Mouse (Mus musculus) cortical plate, adult 2 months (tissue): ENCODE results near the gene 4930432M17Rik. TPM values are rescaled to one million over a fixed set of nuclear protein-coding genes. Genes with fewer than 3 reads are reported as not detected.

ENCODE experiments used
- H3K27ac ChIP-seq: fragments of 200-500 bp; 2 replicates; pipeline ENCODE4 v1.5.1; 2012; ENCODE audit warnings: low read length, control low read depth, inconsistent platforms; ENCODE audit not compliant: insufficient read depth
- H3K4me1 ChIP-seq: fragments of 200-500 bp; 2 replicates; pipeline ENCODE4 v1.6.1; 2011; ENCODE audit warnings: low read length; ENCODE audit not compliant: control insufficient read depth, insufficient read depth
- H3K4me3 ChIP-seq: fragments of 200-500 bp; 2 replicates; pipeline ENCODE4 v1.5.1; 2011; ENCODE audit warnings: mild to moderate bottlenecking, low read length, control low read depth; ENCODE audit not compliant: insufficient read depth
- CTCF ChIP-seq: fragments of 200-500 bp; IDR thresholded peaks from 2 replicates; pipeline ENCODE4 v1.5.1; 2011; ENCODE audit warnings: mild to moderate bottlenecking, control low read depth, low read length; ENCODE audit not compliant: insufficient read depth; ENCODE audit errors: extremely low read depth
- POLR2A ChIP-seq: fragments of 200-500 bp; IDR thresholded peaks from 2 replicates; pipeline ENCODE4 v1.6.1; 2011; ENCODE audit warnings: mild to moderate bottlenecking, low read length, control low read depth; ENCODE audit not compliant: insufficient read depth; ENCODE audit errors: extremely low read depth
- polyA plus RNA-seq: library from polyadenylated mRNA; depleted of rRNA; stranded (reverse); fragments of >200 nt; gene quantifications from 2 replicates; pipeline ENCODE4 v1.2.3, GENCODE M21; 2012; rRNA removed

The 4930432M17Rik gene
- polyA plus RNA-seq, 1 experiment, result not detected

GRCm38 (mm10) chr3:121724553-121724952 lies 54.0 kb downstream of the 4930432M17Rik start:
- TF ChIP-seq POLR2A, result no peak
- no peak for TF ChIP-seq CTCF
- H3K27ac ChIP-seq, result no peak overlapping the region

DNA sequence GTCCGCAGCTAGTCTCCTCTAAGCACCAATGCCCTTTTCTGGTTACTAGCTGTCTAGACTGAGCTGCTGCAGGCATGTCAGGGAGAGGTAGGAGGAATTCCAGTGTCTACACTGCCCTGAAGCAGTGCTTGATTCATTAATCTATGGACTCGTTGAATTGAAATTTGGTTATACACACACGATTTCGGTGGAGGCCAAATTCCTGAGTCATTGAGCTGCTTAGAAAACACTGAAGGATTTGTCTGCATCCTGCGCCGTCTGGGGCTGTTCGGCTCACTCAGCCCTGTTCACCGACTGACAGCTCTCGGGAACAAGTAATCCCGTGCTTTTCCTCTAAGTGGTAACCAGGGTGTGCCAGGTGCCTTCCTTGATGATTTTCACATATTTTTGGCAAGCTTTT lies 55.1 kb downstream of the 4930432M17Rik start:
- Histone ChIP-seq H3K4me1 (0 out of 2 replicates have a peak, but pooled peaks cover 1% of the 10 kb centered on the region), H3K4me3 (peak overlapping the region; percentile 72), H3K27ac (no peak overlapping the region)
- no peak for TF ChIP-seq CTCF
- no peak for TF ChIP-seq POLR2A

More at GRCm38 (mm10) chr3:121724553-121724952, 54.0 kb downstream of the 4930432M17Rik start:
- Histone ChIP-seq H3K4me1 (0 out of 2 replicates have a peak, but pooled peaks cover 1% of the 10 kb centered on the region), H3K4me3 (peak overlapping the region; percentile 72)

DNA sequence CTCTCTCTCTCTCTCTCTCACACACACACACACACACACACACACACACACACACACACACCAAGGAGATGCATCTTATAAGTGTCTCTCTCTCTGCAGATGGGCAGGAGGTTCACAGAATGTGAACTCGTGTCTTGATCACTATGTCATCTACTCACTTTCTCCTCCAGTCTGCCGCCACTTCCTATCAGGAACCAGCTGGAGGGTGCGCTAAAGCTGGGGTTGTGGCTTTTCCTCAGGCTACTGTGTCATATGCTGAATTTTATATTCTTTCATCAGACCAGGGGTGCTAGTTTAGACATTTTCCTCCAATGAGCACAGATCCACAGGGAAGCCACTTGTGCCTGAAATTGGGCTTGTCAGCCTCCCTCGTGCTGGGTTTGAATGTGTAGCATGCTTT lies 59.1 kb downstream of the 4930432M17Rik start:
- Histone ChIP-seq H3K4me1 (no peaks in the 10 kb centered on the region), H3K27ac (no peak overlapping the region), H3K4me3 (no peak overlapping the region)
- no peak for TF ChIP-seq CTCF
- no peak for TF ChIP-seq POLR2A

Other genes starting within 250 kb of the 4930432M17Rik start
- 121 and 130 TPM in 2 replicates for gene Cnn3, start 244.3 kb upstream of the 4930432M17Rik start, polyA plus RNA-seq
- 0.08 TPM in 1 of 2 replicates, not detected in the other for gene Slc44a3, start 138.4 kb upstream of the 4930432M17Rik start, polyA plus RNA-seq
- gene F3, start 52.8 kb downstream of the 4930432M17Rik start, polyA plus RNA-seq, result 76.7 and 88.6 TPM in 2 replicates
- gene Abcd3, start 144.5 kb downstream of the 4930432M17Rik start, polyA plus RNA-seq, result 22.6 and 23.3 TPM in 2 replicates